Mouse (Mus musculus) heart, postnatal 0 days (tissue): ENCODE results near the gene Jun.

Experiments
- CTCF ChIP-seq: IDR thresholded peaks from 2 replicates; pipeline ENCODE4 v1.5.1; 2016; ENCODE audit warnings: antibody characterized with exemption, control low read depth, low read depth
- EP300 ChIP-seq: IDR thresholded peaks from 2 replicates; pipeline ENCODE4 v1.6.1; 2016; ENCODE audit warnings: antibody characterized with exemption, low read depth

DNA sequence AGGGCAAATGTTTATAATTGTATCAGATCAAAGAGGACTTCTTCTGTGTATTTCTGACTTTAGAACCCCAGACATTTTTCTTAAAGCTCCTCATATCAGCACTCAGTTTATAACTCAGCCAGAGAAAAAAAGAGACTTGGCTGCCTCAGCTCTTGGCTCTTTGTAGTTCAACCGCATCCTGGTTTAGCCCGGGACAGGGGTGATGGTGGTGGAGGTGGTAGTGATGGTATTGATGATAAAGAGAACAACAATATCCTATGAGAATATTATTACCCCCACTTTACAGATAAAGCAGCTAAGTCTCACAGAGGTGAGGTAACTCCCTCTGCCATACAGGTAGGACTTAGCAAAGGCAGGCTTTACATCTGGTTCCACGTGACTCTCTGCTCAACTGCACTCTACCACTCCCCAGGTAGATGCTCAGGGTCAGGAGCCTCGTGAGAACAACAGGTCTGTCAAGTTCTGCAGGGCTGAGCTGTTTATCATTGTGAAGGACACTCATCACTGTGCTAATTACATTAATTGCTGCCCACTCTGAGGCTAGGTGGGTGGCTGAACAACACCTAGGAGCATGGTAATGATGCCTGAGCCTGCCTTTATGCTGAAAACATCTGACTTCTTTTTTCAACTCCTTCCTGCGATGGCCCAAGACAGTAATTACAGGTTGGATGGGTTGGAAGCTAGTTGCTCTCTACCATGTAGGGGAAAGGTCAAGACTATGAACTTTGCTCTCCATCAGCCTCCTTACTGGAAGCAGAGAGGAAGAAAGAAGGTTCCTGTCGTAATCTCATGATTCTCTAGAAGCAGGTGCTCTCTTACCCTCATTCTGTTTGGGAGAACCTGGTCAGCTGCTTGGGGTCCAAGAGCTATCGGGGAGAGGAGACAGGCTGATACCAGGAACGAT, 16.3 kb upstream of the Jun start:
- TF ChIP-seq CTCF (no peak), EP300 (no peak)
